Mouse (Mus musculus): ENCODE data around the gene 2610008E11Rik. TPM values are rescaled to one million over a fixed set of nuclear protein-coding genes. Genes with fewer than 3 reads are reported as not detected.

Gene 2610008E11Rik
- polyA plus RNA-seq (2014; fragmentation: Illumina TruSeq; extraction: RNeasy Lipid Tissue Mini Kit (QIAGEN cat#74804); ENCODE audit: low read depth, low replicate concordance), result 19.9 TPM

GRCm38 (mm10) chr10:79097161-79097754, at the start of gene 2610008E11Rik:
Gene 2610008E11Rik, minus strand, starts transcription at chr10:79097600.

GRCm38 (mm10) chr10:79028441-79028840, 69.0 kb downstream of the 2610008E11Rik start, which contains the start of gene Olfr57:
Gene Olfr57, plus strand, starts transcription at chr10:79028741.

Other genes with a start within 250 kb of the 2610008E11Rik start
- gene Olfr1356, start 245.4 kb downstream of the 2610008E11Rik start, polyA plus RNA-seq (2014; fragmentation: Illumina TruSeq; extraction: RNeasy Lipid Tissue Mini Kit (QIAGEN cat#74804); ENCODE audit: low read depth, low replicate concordance), result not detected
- not detected for gene Olfr1355, start 222.1 kb downstream of the 2610008E11Rik start, polyA plus RNA-seq (2014; fragmentation: Illumina TruSeq; extraction: RNeasy Lipid Tissue Mini Kit (QIAGEN cat#74804); ENCODE audit: low read depth, low replicate concordance)
- not detected for gene Olfr1354, start 184.4 kb downstream of the 2610008E11Rik start, polyA plus RNA-seq (2014; fragmentation: Illumina TruSeq; extraction: RNeasy Lipid Tissue Mini Kit (QIAGEN cat#74804); ENCODE audit: low read depth, low replicate concordance)
- gene Olfr8, start 147.0 kb downstream of the 2610008E11Rik start, polyA plus RNA-seq (2014; fragmentation: Illumina TruSeq; extraction: RNeasy Lipid Tissue Mini Kit (QIAGEN cat#74804); ENCODE audit: low read depth, low replicate concordance), result not detected
- gene Olfr1353, start 134.3 kb downstream of the 2610008E11Rik start, polyA plus RNA-seq (2014; fragmentation: Illumina TruSeq; extraction: RNeasy Lipid Tissue Mini Kit (QIAGEN cat#74804); ENCODE audit: low read depth, low replicate concordance), result not detected
- not detected for gene Olfr1352, start 116.5 kb downstream of the 2610008E11Rik start, polyA plus RNA-seq (2014; fragmentation: Illumina TruSeq; extraction: RNeasy Lipid Tissue Mini Kit (QIAGEN cat#74804); ENCODE audit: low read depth, low replicate concordance)
- gene Olfr1351, start 85.1 kb downstream of the 2610008E11Rik start, polyA plus RNA-seq (2014; fragmentation: Illumina TruSeq; extraction: RNeasy Lipid Tissue Mini Kit (QIAGEN cat#74804); ENCODE audit: low read depth, low replicate concordance), result not detected
- not detected for gene Olfr57, start 68.9 kb downstream of the 2610008E11Rik start, polyA plus RNA-seq (2014; fragmentation: Illumina TruSeq; extraction: RNeasy Lipid Tissue Mini Kit (QIAGEN cat#74804); ENCODE audit: low read depth, low replicate concordance)
- gene Vmn2r80, start 51.2 kb upstream of the 2610008E11Rik start, polyA plus RNA-seq (2014; fragmentation: Illumina TruSeq; extraction: RNeasy Lipid Tissue Mini Kit (QIAGEN cat#74804); ENCODE audit: low read depth, low replicate concordance), result not detected
- gene Vmn2r81, start 150.1 kb upstream of the 2610008E11Rik start, polyA plus RNA-seq (2014; fragmentation: Illumina TruSeq; extraction: RNeasy Lipid Tissue Mini Kit (QIAGEN cat#74804); ENCODE audit: low read depth, low replicate concordance), result not detected